Mouse (Mus musculus): ENCODE results near the gene Mrpl24. TPM values are rescaled to one million over a fixed set of nuclear protein-coding genes. Genes with fewer than 3 reads are reported as not detected.
A peak's percentile ranks its signal among the peaks of the same experiment; 100 is the strongest.
"Not testable (repeated sequence)": the region's sequence is repeated elsewhere in the genome, so short reads cannot be mapped to it uniquely, and the experiment has no call there.

The Mrpl24 gene
- 48.6 and 56.2 TPM in 2 replicates for polyA plus RNA-seq (2015; fragmentation: Nextera tagmentation; extraction: Ambion mirVana)

DNA sequence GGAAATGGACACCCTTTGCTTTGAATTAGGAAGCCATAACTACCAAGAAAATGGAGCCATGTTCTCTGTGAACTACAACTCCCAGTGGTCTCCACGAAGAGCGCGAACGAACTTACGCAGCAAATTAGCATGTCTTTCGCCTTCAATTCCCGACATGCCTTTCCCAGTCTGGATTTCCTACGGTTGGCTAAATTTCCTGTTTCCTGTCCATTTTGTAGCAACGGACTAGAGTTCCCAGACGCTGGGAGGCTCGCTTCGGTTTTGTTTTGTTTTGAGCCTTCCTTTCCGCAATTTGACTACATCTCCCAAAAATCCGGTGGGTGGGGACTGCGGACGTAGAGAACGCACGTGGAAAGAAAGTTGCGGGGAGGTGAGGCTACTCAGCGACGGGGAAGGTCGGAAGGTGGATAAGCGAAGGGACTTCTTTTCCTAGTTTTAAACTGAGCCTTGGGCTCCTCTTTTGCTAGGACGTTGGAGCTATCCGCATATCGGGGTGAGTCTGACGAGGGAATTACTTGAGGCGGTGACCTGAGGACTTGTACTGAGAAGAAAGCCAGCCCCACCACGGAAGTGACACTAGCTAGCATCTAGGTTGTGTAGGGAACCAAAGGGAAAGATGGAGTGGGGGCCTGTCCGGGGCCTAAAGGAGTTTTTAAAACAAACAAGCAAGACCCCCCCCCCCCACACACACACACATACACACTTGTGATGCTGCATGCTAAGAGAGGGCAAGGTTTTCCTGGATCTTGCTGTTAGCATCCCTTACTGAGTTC lies at the start of gene Mrpl24:
Gene Mrpl24, plus strand, starts transcription at position 171 of the 773 bp plus-strand sequence.
- Histone ChIP-seq H3K36me3 (peaks cover 56% of the 10 kb centered on the region), H3K9ac (peak within 1 kb of the TSS; percentile 51), H3K4me1 (replicated peaks) (peaks cover 14% of the 10 kb centered on the region), H3K27ac (replicated peaks) (peak within 1 kb of the TSS; percentile 71), H3K4me3 (peak within 1 kb of the TSS; percentile 57), H3K27me3 (no peaks in the 10 kb centered on the region), H3K4me2 (peak within 1 kb of the TSS; percentile 75), H3K9me3 (no peaks in the 10 kb centered on the region)
- ATAC-seq (ENCODE audit: low FRiP score, low read depth): peak; percentile 88
- WGBS: under 1% methylated on average over 30 of the region's 30 CpGs

DNA sequence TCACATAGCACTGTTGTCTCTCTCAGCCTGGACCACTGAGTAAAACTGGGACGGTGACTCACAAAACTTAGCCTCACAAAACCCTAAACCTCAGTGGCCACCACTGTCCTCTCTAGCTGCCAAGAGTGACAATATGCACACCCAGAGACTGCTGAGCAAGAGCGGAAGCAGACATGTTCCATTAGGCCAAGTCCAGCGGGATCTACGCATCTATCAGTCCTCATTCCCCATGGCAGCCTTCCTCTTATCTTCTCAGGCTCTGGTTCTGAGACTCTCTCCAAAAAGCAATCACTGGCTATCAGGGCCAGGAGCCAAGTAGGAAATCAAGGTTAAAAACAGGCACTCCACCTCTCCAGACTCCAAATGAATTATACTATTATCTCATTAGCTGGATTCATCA lies 41.6 kb upstream of the Mrpl24 start:
- Histone ChIP-seq H3K4me1 (replicated peaks) (peaks cover 4% of the 10 kb centered on the region), H3K4me2 (no peak overlapping the region), H3K27ac (replicated peaks) (no peak overlapping the region), H3K9ac (no peak overlapping the region), H3K4me3 (no peak overlapping the region), H3K36me3 (no peaks in the 10 kb centered on the region), H3K9me3 (no peaks in the 10 kb centered on the region), H3K27me3 (no peaks in the 10 kb centered on the region)
- 87% methylated on average over 4 of the region's 4 CpGs for WGBS
- no peak for ATAC-seq (ENCODE audit: low FRiP score, low read depth)

DNA sequence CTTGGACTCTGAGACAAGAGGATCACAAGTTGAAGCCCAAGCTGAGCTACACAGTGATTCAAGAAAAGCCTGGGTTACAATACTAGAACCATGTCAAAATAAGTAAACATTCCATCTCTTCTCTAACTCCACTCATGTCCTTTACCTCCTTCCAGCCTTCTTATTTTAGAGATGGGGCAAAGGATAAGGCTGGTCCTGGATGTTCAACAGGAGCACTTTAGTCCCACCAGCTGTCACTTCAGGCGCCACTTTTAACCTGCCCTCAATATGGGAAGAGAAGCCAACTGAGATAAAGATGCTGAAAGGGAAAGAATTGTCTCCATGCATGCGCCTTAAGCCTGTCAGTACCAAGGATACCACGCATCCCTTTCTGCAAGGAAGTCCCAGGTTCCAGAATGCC lies 35.0 kb upstream of the Mrpl24 start:
- Histone ChIP-seq H3K4me3 (peak overlapping the region; percentile 99), H3K4me2 (peak overlapping the region; percentile 96), H3K4me1 (replicated peaks) (peaks cover 26% of the 10 kb centered on the region), H3K27me3 (no peaks in the 10 kb centered on the region), H3K36me3 (no peaks in the 10 kb centered on the region), H3K9ac (peak overlapping the region; percentile 83), H3K9me3 (no peaks in the 10 kb centered on the region), H3K27ac (replicated peaks) (peak overlapping the region; percentile 89; the same call in 1 of the 2 replicates)
- 0% methylated on average over 3 of the region's 3 CpGs for WGBS
- ATAC-seq (ENCODE audit: low FRiP score, low read depth): no peak

DNA sequence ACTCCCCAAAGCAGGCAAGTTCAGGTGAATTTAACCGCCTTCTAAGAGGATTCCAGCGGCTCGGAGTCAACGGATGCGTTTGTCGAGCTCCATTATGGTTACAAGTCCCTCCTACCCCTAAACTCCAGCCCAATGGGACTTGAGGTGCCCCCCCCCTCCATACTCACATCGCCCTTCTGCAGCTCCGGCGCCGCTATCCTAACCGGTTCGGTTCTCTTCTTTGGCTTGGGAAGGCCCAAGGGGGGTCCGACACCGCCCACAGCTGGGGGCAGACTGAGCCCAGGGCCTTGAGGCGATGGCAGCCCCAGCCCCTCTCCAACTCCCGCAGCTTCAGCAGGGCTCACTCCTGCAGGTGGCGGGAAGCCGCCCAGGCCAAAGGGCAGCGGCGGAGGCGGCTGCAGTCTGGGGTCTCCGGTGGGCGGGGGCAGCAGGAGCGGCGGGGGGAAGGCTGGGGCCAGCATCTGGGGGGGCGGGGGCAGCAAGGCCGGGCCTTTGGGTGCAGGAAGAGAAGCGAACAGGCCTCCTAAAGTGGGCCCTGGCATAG lies 34.5 kb upstream of the Mrpl24 start:
- Histone ChIP-seq H3K9me3 (no peaks in the 10 kb centered on the region), H3K27me3 (no peaks in the 10 kb centered on the region), H3K4me1 (replicated peaks) (peaks cover 26% of the 10 kb centered on the region), H3K27ac (replicated peaks) (peak overlapping the region; percentile 89), H3K4me3 (peak overlapping the region; percentile 99), H3K9ac (peak overlapping the region; percentile 83), H3K4me2 (peak overlapping the region; percentile 96), H3K36me3 (no peaks in the 10 kb centered on the region)
- ATAC-seq (ENCODE audit: low FRiP score, low read depth): peak; percentile 9; the same call in 1 of the 2 replicates
- WGBS: 0% methylated on average over 20 of the region's 28 CpGs

DNA sequence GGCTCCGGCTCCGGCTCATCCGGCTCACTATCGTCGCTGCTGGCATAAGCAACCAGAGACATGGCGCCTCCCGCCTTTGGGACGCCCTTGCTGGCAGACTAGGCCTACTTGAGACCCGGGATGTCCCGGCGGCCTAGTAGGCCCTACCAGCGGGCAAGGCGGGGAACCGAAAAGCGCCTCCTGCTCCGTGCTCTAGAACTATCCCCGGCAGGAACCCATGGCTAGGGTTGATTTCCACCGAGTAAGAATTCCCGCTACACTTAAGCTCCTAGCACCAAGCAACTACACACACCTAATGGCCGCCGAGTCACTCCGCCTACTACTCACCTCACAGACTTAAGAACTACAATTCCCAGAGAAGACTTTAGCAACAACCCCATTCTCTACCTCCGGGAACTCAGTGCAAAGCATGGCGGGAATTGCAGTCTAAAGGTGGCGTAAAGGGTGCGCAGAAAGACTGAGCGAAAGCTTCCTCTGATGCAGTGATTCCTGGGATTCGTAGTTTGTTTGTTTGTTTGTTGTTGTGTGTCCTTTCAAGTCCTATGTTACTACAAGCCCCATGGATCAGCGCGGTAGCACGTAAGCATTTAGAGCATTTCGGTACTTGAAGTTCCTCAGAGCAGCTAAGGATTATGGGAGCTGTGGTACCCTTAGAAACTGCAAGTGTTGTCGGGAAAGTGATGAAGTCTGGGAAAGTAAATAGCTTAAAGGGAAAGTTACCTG lies 33.9 kb upstream of the Mrpl24 start, which contains the start of gene Prcc:
Gene Prcc, minus strand, starts transcription at position 328 of the 723 bp plus-strand sequence.
- Histone ChIP-seq H3K27ac (replicated peaks) (peak within 1 kb of the TSS; percentile 89), H3K4me2 (peak within 1 kb of the TSS; percentile 96), H3K36me3 (no peaks in the 10 kb centered on the region), H3K27me3 (no peaks in the 10 kb centered on the region), H3K9me3 (no peaks in the 10 kb centered on the region), H3K4me1 (replicated peaks) (peaks cover 26% of the 10 kb centered on the region), H3K9ac (peak within 1 kb of the TSS; percentile 83), H3K4me3 (peak within 1 kb of the TSS; percentile 99)
- ATAC-seq (ENCODE audit: low FRiP score, low read depth): peak; percentile 99
- whole genome bisulfite sequencing: under 1% methylated on average over 33 of the region's 33 CpGs

DNA sequence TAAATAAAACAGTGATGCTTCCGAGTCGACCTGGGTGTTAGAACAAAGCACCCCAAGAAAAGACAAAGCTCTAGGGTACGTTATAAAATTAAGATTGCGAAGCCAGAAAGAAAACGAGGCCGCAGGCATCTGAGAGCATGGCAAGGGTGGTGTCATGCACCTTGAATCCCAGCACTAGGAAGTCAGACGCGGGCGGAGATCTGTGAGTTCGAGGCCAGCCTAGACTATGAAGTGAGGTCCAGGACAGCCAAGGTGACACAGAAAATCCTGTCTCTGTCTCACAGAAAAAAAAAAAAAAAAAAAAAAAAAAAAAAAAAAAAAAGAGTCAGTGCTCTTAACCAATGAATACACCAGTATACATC lies 33.3 kb upstream of the Mrpl24 start:
- H3K4me1 ChIP-seq (replicated peaks): peaks cover 26% of the 10 kb centered on the region
- peak overlapping the region; percentile 52 for H3K9ac ChIP-seq
- ATAC-seq (ENCODE audit: low FRiP score, low read depth): no peak; the same call in 1 of the 2 replicates
- WGBS: 6% methylated on average over 10 of the region's 10 CpGs
- H3K4me3 ChIP-seq: peak overlapping the region; percentile 99
- no peaks in the 10 kb centered on the region for H3K36me3 ChIP-seq
- H3K27me3 ChIP-seq: no peaks in the 10 kb centered on the region
- no peaks in the 10 kb centered on the region for H3K9me3 ChIP-seq
- H3K4me2 ChIP-seq: peak overlapping the region; percentile 96
- peak overlapping the region; percentile 52; the same call in 1 of the 2 replicates for H3K27ac ChIP-seq (replicated peaks)

DNA sequence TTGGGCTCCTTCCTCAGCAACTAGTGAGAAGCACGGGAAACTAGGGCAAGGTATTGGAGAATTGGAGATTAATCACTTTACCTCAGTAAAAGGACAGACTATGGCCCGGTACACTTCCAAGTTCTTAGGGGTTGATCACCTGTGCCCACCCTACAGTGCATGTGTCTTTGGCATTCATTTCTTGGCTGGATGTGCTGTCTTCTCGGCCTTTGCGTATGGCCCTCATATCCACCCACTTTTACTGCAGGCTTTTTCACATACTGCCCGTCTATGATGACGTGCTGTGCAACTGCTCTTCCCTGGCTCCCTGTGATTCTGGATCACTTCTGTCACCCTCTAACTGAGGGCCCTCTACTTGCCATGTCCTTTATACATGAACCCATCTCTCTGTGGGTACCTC lies 32.9 kb upstream of the Mrpl24 start:
- H3K9ac ChIP-seq: no peak overlapping the region
- whole genome bisulfite sequencing: 86% methylated on average over 6 of the region's 6 CpGs
- H3K36me3 ChIP-seq: no peaks in the 10 kb centered on the region
- no peaks in the 10 kb centered on the region for H3K9me3 ChIP-seq
- no peaks in the 10 kb centered on the region for H3K27me3 ChIP-seq
- H3K4me2 ChIP-seq: peak overlapping the region; percentile 96
- H3K27ac ChIP-seq (replicated peaks): no peak overlapping the region
- H3K4me1 ChIP-seq (replicated peaks): peaks cover 26% of the 10 kb centered on the region
- no peak for ATAC-seq (ENCODE audit: low FRiP score, low read depth)
- peak overlapping the region; percentile 99 for H3K4me3 ChIP-seq

DNA sequence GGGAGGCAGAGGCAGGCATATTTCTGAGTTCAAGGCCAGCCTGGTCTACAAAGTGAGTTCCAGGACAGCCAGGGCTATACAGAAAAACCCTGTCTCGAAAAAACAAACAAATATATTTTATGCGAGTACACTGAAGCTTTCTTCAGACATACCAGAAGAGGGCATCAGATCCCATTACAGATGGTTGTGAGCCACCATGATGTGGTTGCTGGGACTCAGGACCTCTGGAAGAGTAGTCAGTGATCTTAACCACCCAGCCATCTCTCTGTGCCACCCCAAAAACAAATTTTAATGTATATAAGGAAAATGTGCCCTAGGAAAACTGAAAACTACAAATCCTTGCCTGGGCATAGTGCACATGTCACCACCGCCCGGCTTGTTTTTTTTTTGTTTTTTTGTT lies 31.9 kb upstream of the Mrpl24 start:
- H3K27ac ChIP-seq (replicated peaks); H3K36me3 ChIP-seq; ATAC-seq (ENCODE audit: low FRiP score, low read depth); H3K4me3 ChIP-seq; H3K9ac ChIP-seq; H3K9me3 ChIP-seq; H3K4me2 ChIP-seq; H3K27me3 ChIP-seq: not testable (repeated sequence)
- H3K4me1 ChIP-seq (replicated peaks): peaks cover 24% of the 10 kb centered on the region
- WGBS: 84% methylated on average over 4 of the region's 4 CpGs

DNA sequence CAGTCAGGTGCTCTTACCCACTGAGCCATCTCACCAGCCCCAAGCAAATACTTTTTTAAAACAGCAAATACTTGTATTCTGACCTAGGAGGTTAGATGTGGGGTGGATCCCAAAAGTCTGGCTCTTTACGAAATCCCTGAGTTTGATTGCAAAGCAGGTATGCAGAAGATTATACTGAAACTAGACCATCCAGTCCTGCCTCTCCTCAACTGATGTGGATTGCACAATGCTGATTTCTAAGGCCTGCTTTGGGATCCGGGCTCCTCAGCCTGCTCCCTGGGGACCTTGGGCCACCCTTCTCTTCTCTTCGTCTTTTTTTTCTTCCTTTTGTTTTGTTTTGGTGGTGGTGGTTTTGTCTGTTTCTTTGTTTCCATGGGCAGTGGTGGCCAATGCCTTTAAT lies 27.8 kb upstream of the Mrpl24 start:
- H3K4me3 ChIP-seq: no peak overlapping the region
- WGBS: 56% methylated on average over 3 of the region's 3 CpGs
- H3K9me3 ChIP-seq: no peaks in the 10 kb centered on the region
- H3K27ac ChIP-seq (replicated peaks): no peak overlapping the region
- no peaks in the 10 kb centered on the region for H3K36me3 ChIP-seq
- no peaks in the 10 kb centered on the region; the same call in 1 of the 2 replicates for H3K4me1 ChIP-seq (replicated peaks)
- H3K27me3 ChIP-seq: no peaks in the 10 kb centered on the region
- H3K4me2 ChIP-seq: no peak overlapping the region
- no peak overlapping the region for H3K9ac ChIP-seq
- ATAC-seq (ENCODE audit: low FRiP score, low read depth): no peak

DNA sequence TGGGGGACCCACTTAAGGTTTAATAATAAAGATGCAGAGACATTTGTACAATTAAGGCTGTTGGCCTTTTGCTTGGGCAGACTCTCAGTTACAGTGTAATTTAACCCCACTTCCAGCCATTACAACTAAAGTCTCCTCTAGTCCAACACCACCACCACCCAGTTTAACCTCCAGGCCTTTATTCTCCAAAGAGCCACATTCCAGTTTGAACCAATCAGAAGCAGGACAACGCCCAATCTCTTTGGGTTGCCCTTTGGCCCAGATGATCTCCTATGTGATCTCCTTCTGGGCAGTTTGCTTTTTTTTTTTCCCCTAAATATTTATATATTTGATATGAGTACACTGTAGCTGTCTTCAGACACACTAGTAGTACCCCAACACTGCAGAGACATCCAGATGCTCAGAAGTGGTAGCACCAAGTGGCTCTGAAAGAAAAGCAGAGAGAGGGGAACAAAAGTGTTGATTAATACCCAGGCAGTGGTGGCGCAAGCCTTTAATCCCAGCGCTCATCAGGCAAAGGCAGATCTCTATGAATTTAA lies 25.9 kb upstream of the Mrpl24 start:
- H3K9ac ChIP-seq: no peak overlapping the region
- no peak overlapping the region for H3K4me3 ChIP-seq
- no peak for ATAC-seq (ENCODE audit: low FRiP score, low read depth)
- 81% methylated on average over 3 of the region's 3 CpGs for WGBS
- H3K27ac ChIP-seq (replicated peaks): no peak overlapping the region
- H3K36me3 ChIP-seq: no peaks in the 10 kb centered on the region
- H3K4me1 ChIP-seq (replicated peaks): no peaks in the 10 kb centered on the region
- H3K27me3 ChIP-seq: no peaks in the 10 kb centered on the region
- H3K9me3 ChIP-seq: no peaks in the 10 kb centered on the region
- H3K4me2 ChIP-seq: no peak overlapping the region

DNA sequence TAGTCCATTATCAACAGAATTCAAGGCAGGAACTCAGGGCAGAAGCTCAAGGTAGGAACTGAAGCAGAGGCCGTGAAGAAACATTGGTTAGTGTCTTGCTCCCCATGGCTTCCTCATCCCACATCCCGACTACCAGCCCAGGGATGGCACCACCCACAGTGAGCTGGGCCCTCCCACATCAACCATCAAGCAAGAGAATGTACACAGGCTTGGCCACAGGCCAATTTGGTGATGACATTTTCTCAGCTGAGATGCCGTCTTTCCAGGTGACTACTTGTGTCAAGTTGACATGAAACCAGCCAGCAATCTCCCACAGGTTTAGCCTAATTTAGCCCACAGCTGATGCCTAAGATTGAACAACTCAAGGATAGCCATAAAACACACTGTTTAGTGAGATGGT lies 20.0 kb upstream of the Mrpl24 start:
- no peaks in the 10 kb centered on the region for H3K4me1 ChIP-seq (replicated peaks)
- H3K9me3 ChIP-seq: no peaks in the 10 kb centered on the region
- H3K9ac ChIP-seq: no peak overlapping the region
- no peak overlapping the region for H3K27ac ChIP-seq (replicated peaks)
- 69% methylated on average over 3 of the region's 3 CpGs for WGBS
- no peak overlapping the region for H3K4me3 ChIP-seq
- no peak for ATAC-seq (ENCODE audit: low FRiP score, low read depth)
- H3K27me3 ChIP-seq: no peaks in the 10 kb centered on the region
- H3K36me3 ChIP-seq: no peaks in the 10 kb centered on the region
- no peak overlapping the region for H3K4me2 ChIP-seq

DNA sequence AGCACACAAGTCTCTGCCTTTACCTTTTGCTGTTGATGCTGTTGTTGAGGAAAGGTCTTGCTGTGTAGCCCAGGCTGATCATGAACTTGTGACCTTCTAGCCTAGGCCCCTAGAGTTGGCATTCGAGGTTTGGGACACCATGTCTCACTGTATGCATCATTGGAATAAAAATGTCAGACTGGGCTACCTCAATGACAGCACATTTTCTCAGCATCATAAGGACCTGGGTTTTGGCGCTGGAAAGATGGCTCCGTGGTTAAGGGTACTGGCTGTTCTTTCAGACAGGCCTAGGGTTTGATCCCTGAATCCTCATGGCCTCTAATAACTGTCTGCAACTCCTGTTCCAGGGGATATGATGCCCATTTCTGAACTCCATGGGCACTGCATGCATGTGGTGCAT lies 19.5 kb upstream of the Mrpl24 start:
- no peak for ATAC-seq (ENCODE audit: low FRiP score, low read depth)
- 81% methylated on average over 3 of the region's 3 CpGs for WGBS
- Histone ChIP-seq H3K9me3 (no peaks in the 10 kb centered on the region), H3K36me3 (no peaks in the 10 kb centered on the region), H3K27ac (replicated peaks) (no peak overlapping the region), H3K4me2 (no peak overlapping the region), H3K9ac (no peak overlapping the region), H3K27me3 (no peaks in the 10 kb centered on the region), H3K4me1 (replicated peaks) (no peaks in the 10 kb centered on the region), H3K4me3 (no peak overlapping the region)
